Mouse (Mus musculus) adrenal gland, postnatal 25 days (tissue): Measurements from ENCODE around the gene Arhgap40. TPM values are rescaled to one million over a fixed set of nuclear protein-coding genes. Genes with fewer than 3 reads are reported as not detected.

ENCODE experiments used
- total RNA-seq: library from RNA; stranded (reverse); gene quantifications from 2 replicates; pipeline ENCODE4 v1.2.3, GENCODE M21; 2021

Gene Arhgap40
- total RNA-seq, 1 experiment from 2014 or later, result not detected

Other genes with a start within 250 kb of the Arhgap40 start
- gene Lbp, start 206.3 kb upstream of the Arhgap40 start, total RNA-seq, result 11.5 and 12.4 TPM in 2 replicates
- gene Snhg11, start 137.2 kb upstream of the Arhgap40 start, total RNA-seq, result 5.3 and 8.6 TPM in 2 replicates
- 68.9 and 72.1 TPM in 2 replicates for gene Ralgapb, start 102.9 kb upstream of the Arhgap40 start, total RNA-seq
- gene Adig, start 10.2 kb upstream of the Arhgap40 start, total RNA-seq, result 43.7 and 44.2 TPM in 2 replicates
- gene Slc32a1, start 98.0 kb downstream of the Arhgap40 start, total RNA-seq, result not detected in 2 replicates
- 9.9 and 14.8 TPM in 2 replicates for gene Actr5, start 112.1 kb downstream of the Arhgap40 start, total RNA-seq
- gene Ppp1r16b, start 152.6 kb downstream of the Arhgap40 start, total RNA-seq, result 15.8 and 19.0 TPM in 2 replicates